Mouse (Mus musculus) liver, adult 2 months (tissue): ENCODE results near the gene Sorcs3.

Experiments
- CTCF ChIP-seq: fragments of 200-500 bp; IDR thresholded peaks from 2 replicates; pipeline ENCODE4 v1.5.1; 2011; ENCODE audit warnings: low read depth, low read length, control low read depth
- POLR2A ChIP-seq: fragments of 200-500 bp; IDR thresholded peaks from 2 replicates; pipeline ENCODE4 v1.6.1; 2011; ENCODE audit warnings: low read length, control low read depth; ENCODE audit not compliant: insufficient read depth; ENCODE audit errors: extremely low read depth

DNA sequence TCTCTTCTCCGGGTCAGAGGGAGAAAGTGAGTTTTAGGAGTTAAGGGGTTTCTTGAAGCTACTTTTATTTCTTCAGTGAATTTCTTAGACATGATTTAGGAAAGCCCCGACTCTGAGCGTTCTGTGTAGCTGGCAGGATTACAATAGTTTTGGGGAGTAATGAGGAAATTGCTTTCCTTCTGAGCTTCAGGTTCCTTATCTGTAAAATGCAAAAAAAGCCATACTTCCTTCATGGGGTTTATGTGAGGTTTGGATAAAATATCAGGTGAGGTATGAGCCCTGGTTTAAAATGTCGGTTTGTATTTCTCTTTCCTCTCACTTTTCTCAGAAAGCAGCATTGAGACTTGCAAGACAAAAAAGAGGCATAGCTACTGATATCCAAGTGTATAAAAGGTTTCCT lies 327.8 kb downstream of the Sorcs3 start:
- no peak for TF ChIP-seq CTCF
- no peak for TF ChIP-seq POLR2A
